Mouse (Mus musculus) hindbrain, embryonic 11.5 days (tissue): ENCODE results near the gene Emg1. TPM values are rescaled to one million over a fixed set of nuclear protein-coding genes. Genes with fewer than 3 reads are reported as not detected.
"Not testable (repeated sequence)": the region's sequence is repeated elsewhere in the genome, so short reads cannot be mapped to it uniquely, and the experiment has no call there.

Experiments used
- ATAC-seq: fragments of 200-750 bp; cut with Nextera tagmentation; 2 replicates; pipeline ENCODE4 v1.8.0; 2017; ENCODE audit warnings: mild to moderate bottlenecking, moderate TSS enrichment, moderate library complexity; ENCODE audit not compliant: low FRiP score
- DNase-seq: peaks from one replicate; pipeline ENCODE4 v3.0.0-alpha.2; 2015; ENCODE audit warnings: low spot score
- H3K27ac ChIP-seq: fragments of 300-500 bp; sonication (generic); 2 replicates; pipeline ENCODE4 v1.5.1; 2014; ENCODE audit warnings: mild to moderate bottlenecking, low read depth, low read length
- H3K27me3 ChIP-seq: fragments of 300-500 bp; sonication (generic); 2 replicates; pipeline ENCODE4 v1.6.1; 2014; ENCODE audit warnings: mild to moderate bottlenecking, low read length, moderate library complexity, mixed read lengths; ENCODE audit not compliant: control insufficient read depth, insufficient read depth
- H3K36me3 ChIP-seq: fragments of 300-500 bp; sonication (generic); 2 replicates; pipeline ENCODE4 v1.6.1; 2014; ENCODE audit warnings: mild to moderate bottlenecking, low read length, moderate library complexity, mixed read lengths; ENCODE audit not compliant: control insufficient read depth, insufficient read depth
- H3K4me1 ChIP-seq: fragments of 300-500 bp; sonication (generic); replicated peaks from 2 replicates; pipeline ENCODE4 v1.6.1; 2014; ENCODE audit warnings: low read length, mixed read lengths; ENCODE audit not compliant: control insufficient read depth, insufficient read depth
- H3K4me2 ChIP-seq: fragments of 300-500 bp; sonication (generic); replicated peaks from 2 replicates; pipeline ENCODE4 v1.6.1; 2014; ENCODE audit warnings: mild to moderate bottlenecking, low read depth, low read length
- H3K4me3 ChIP-seq: fragments of 300-500 bp; sonication (generic); 2 replicates; pipeline ENCODE4 v1.5.1; 2014; ENCODE audit warnings: low read depth, low read length
- H3K9ac ChIP-seq: fragments of 300-500 bp; sonication (generic); 2 replicates; pipeline ENCODE4 v1.6.1; 2014; ENCODE audit warnings: low read depth, low read length
- H3K9me3 ChIP-seq: fragments of 300-500 bp; sonication (generic); 2 replicates; pipeline ENCODE4 v1.6.1; 2016; ENCODE audit warnings: low read length; ENCODE audit not compliant: control insufficient read depth
- WGBS: fragments of 180-500 bp; shearing (Covaris S2); extraction: QIAGEN DNeasy Blood & Tissue Kit; methylation state at CpG from one replicate; pipeline ENCODE4 v1.1.7; 2014; 5-methylcytosine and 5-hydroxymethylcytosine counted together
- polyA plus RNA-seq: library from polyadenylated mRNA; unstranded; fragments of >200 nt; fragmentation: Nextera tagmentation; extraction: Ambion mirVana; gene quantifications from 2 replicates; pipeline ENCODE4 v1.2.1, GENCODE M21; 2014

The Emg1 gene
- polyA plus RNA-seq, 1 experiment from 2014 or later = 196 TPM

GRCm38 (mm10) chr6:124682291-124682690 lies 29.7 kb downstream of the Emg1 start:
- H3K9me3 ChIP-seq, ATAC-seq, H3K36me3 ChIP-seq, H3K4me1 ChIP-seq, H3K27me3 ChIP-seq, H3K27ac ChIP-seq, H3K4me3 ChIP-seq, DNase-seq, H3K4me2 ChIP-seq, H3K9ac ChIP-seq: not testable (repeated sequence)
- WGBS = 66% methylated on average over 6 of the region's 6 CpGs

GRCm38 (mm10) chr6:124679486-124679885 lies 32.5 kb downstream of the Emg1 start:
- no peaks in the 10 kb centered on the region for H3K27me3 ChIP-seq
- WGBS = 92% methylated on average over 3 of the region's 3 CpGs
- H3K4me1 ChIP-seq = no peaks in the 10 kb centered on the region
- no peak overlapping the region for H3K9ac ChIP-seq
- DNase-seq = no peak
- H3K4me3 ChIP-seq = no peak overlapping the region
- H3K27ac ChIP-seq = no peak overlapping the region
- H3K36me3 ChIP-seq = no peaks in the 10 kb centered on the region
- no peaks in the 10 kb centered on the region for H3K9me3 ChIP-seq
- H3K4me2 ChIP-seq = no peak overlapping the region
- ATAC-seq = no peak

DNA sequence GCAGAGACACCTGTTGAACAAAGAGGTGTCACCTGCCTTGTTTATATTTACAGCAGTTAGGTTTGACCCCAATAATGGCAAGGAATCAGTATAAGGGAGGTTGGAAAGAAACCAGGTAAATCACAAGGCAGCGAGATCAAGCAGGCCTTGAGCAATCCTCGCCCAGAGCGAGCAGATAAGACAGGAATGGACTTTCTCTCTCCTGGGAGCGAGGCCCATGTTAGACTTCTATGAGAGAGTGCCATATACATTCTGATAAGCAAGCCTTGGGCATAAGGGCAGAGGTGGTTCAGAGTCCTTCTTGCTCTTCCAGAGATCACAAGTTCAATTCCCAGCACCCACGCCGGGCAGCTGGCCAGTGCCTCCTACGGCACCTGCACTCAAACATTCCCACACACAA lies 33.2 kb downstream of the Emg1 start:
- Histone ChIP-seq H3K36me3 (no peaks in the 10 kb centered on the region), H3K4me1 (no peaks in the 10 kb centered on the region), H3K27ac (no peak overlapping the region), H3K27me3 (no peaks in the 10 kb centered on the region), H3K4me2 (no peak overlapping the region), H3K4me3 (no peak overlapping the region), H3K9ac (no peak overlapping the region), H3K9me3 (no peaks in the 10 kb centered on the region)
- 95% methylated on average over 7 of the region's 7 CpGs for WGBS
- ATAC-seq = no peak
- no peak for DNase-seq

DNA sequence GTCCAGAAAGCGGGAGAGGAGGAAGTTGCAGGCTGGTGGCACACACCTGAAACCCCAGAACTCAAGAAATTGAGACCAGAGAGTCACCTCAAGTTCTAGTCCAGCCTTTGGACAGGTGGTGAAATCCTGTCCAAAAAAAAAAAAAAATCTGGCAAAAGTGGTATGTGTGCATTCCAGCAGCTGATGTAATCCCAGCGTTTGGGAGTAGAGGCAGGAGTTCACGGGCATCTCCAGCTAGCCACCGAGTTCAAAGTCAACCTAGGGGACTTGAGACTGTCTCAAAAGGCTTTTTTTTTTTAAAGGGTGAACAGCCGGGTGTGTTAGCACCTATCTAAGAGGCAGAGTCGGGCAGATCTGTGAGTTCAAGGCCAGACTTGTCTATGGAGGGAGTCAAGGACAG lies 35.8 kb downstream of the Emg1 start:
- Histone ChIP-seq H3K9ac (no peak overlapping the region), H3K27ac (no peak overlapping the region), H3K36me3 (no peaks in the 10 kb centered on the region), H3K4me2 (no peak overlapping the region), H3K9me3 (no peaks in the 10 kb centered on the region), H3K4me1 (no peaks in the 10 kb centered on the region), H3K27me3 (no peaks in the 10 kb centered on the region), H3K4me3 (no peak overlapping the region)
- no peak for ATAC-seq
- WGBS = 90% methylated on average over 6 of the region's 6 CpGs
- DNase-seq = no peak

GRCm38 (mm10) chr6:124674591-124674990 lies 37.4 kb downstream of the Emg1 start:
- ATAC-seq = no peak
- H3K4me2 ChIP-seq = no peak overlapping the region
- no peaks in the 10 kb centered on the region for H3K36me3 ChIP-seq
- H3K4me1 ChIP-seq = no peaks in the 10 kb centered on the region
- H3K27me3 ChIP-seq = no peaks in the 10 kb centered on the region
- no peak overlapping the region for H3K27ac ChIP-seq
- WGBS = 96% methylated on average over 7 of the region's 7 CpGs
- no peak for DNase-seq
- H3K9ac ChIP-seq = no peak overlapping the region
- no peaks in the 10 kb centered on the region for H3K9me3 ChIP-seq
- no peak overlapping the region for H3K4me3 ChIP-seq

DNA sequence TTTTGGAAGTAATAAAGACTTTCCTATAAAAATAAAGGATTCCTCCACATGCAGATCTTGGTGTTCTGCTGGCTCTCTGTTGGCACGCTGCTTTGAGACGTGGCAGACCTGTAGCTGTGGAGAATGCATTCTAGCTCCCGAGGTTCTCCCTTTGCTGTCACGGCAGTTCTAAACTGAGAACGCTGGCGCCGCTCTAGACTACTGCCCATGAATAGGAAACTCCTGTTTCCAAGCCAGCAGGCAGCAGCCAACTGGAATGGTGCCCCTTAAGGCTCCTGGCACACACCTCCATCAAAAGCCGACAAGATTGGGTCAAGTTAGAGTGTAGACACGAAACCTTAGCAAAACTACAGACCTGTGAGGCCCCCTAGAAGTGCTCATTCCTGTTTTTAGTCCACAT lies 38.4 kb downstream of the Emg1 start:
- Histone ChIP-seq H3K27ac (no peak overlapping the region), H3K4me3 (no peak overlapping the region), H3K4me1 (no peaks in the 10 kb centered on the region), H3K9me3 (no peaks in the 10 kb centered on the region), H3K4me2 (no peak overlapping the region), H3K36me3 (no peaks in the 10 kb centered on the region), H3K9ac (no peak overlapping the region), H3K27me3 (no peaks in the 10 kb centered on the region)
- DNase-seq (no peak), ATAC-seq (no peak)
- 89% methylated on average over 9 of the region's 9 CpGs for WGBS

DNA sequence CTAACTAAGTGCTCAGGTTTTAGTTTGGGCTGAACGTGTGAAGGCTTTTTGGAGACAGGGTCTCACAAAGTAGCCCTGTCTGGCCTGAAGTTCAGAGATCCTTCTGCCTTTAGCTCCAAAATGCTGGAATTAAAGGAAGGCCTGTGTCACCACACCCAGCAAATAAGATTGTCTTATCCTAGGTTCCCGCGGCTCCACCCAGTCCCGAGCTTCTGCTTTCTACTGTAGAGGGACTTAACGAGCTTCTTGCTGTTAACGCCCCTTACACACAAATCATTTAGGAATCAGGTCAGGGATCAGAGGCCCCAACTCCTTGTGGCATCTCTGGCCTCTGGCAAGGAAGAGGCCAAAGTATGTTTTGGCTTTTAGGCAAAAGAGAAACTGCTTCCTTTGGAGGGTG lies 39.9 kb downstream of the Emg1 start:
- Histone ChIP-seq H3K4me2 (no peak overlapping the region), H3K9me3 (no peaks in the 10 kb centered on the region), H3K27ac (no peak overlapping the region), H3K4me3 (no peak overlapping the region), H3K4me1 (no peaks in the 10 kb centered on the region), H3K27me3 (no peaks in the 10 kb centered on the region), H3K9ac (no peak overlapping the region), H3K36me3 (no peaks in the 10 kb centered on the region)
- DNase-seq = no peak
- no peak for ATAC-seq
- WGBS = 79% methylated on average over 6 of the region's 6 CpGs

GRCm38 (mm10) chr6:124670281-124670900 lies 41.6 kb downstream of the Emg1 start:
- Histone ChIP-seq H3K9ac (no peak overlapping the region), H3K36me3 (no peaks in the 10 kb centered on the region), H3K4me1 (no peaks in the 10 kb centered on the region), H3K27ac (no peak overlapping the region), H3K27me3 (no peaks in the 10 kb centered on the region), H3K4me2 (no peak overlapping the region), H3K9me3 (no peaks in the 10 kb centered on the region), H3K4me3 (no peak overlapping the region)
- DNase-seq (no peak), ATAC-seq (no peak)
- 90% methylated on average over 7 of the region's 7 CpGs for WGBS

GRCm38 (mm10) chr6:124669234-124669859 lies 42.6 kb downstream of the Emg1 start:
- no peaks in the 10 kb centered on the region for H3K4me1 ChIP-seq
- DNase-seq (no peak), ATAC-seq (no peak)
- no peak overlapping the region for H3K27ac ChIP-seq
- H3K9ac ChIP-seq = no peak overlapping the region
- H3K27me3 ChIP-seq = no peaks in the 10 kb centered on the region
- no peaks in the 10 kb centered on the region for H3K36me3 ChIP-seq
- H3K9me3 ChIP-seq = no peaks in the 10 kb centered on the region
- WGBS = 90% methylated on average over 11 of the region's 11 CpGs
- H3K4me3 ChIP-seq = no peak overlapping the region
- no peak overlapping the region for H3K4me2 ChIP-seq
